Mouse (Mus musculus) midbrain, embryonic 11.5 days (tissue): Measurements from ENCODE around the gene Lin7c. TPM values are rescaled to one million over a fixed set of nuclear protein-coding genes. Genes with fewer than 3 reads are reported as not detected.

Source experiments
- ATAC-seq: fragments of 200-750 bp; cut with Nextera tagmentation; 2 replicates; pipeline ENCODE4 v1.8.0; 2017; ENCODE audit warnings: moderate TSS enrichment, moderate library complexity; ENCODE audit not compliant: low FRiP score
- DNase-seq: peaks from one replicate; pipeline ENCODE4 v3.0.0; 2015; ENCODE audit warnings: low spot score; ENCODE audit errors: missing footprints
- H3K27ac ChIP-seq: fragments of 300-500 bp; sonication (generic); 2 replicates; pipeline ENCODE4 v1.5.1; 2014; ENCODE audit warnings: low read depth, low read length
- H3K27me3 ChIP-seq: fragments of 300-500 bp; sonication (generic); 2 replicates; pipeline ENCODE4 v1.6.1; 2014; ENCODE audit warnings: mild to moderate bottlenecking, low read length, moderate library complexity, mixed read lengths; ENCODE audit not compliant: control insufficient read depth, insufficient read depth
- H3K36me3 ChIP-seq: fragments of 300-500 bp; sonication (generic); 2 replicates; pipeline ENCODE4 v1.6.1; 2014; ENCODE audit warnings: mild to moderate bottlenecking, low read length, moderate library complexity, mixed read lengths; ENCODE audit not compliant: control insufficient read depth, insufficient read depth
- H3K4me1 ChIP-seq: fragments of 300-500 bp; sonication (generic); 2 replicates; pipeline ENCODE4 v1.6.1; 2014; ENCODE audit warnings: low read length; ENCODE audit not compliant: control insufficient read depth, insufficient read depth
- H3K4me2 ChIP-seq: fragments of 300-500 bp; sonication (generic); 2 replicates; pipeline ENCODE4 v1.6.1; 2014; ENCODE audit warnings: mild to moderate bottlenecking, moderate library complexity
- H3K4me3 ChIP-seq: fragments of 300-500 bp; sonication (generic); 2 replicates; pipeline ENCODE4 v1.5.1; 2014; ENCODE audit warnings: low read depth, low read length
- H3K9ac ChIP-seq: fragments of 300-500 bp; sonication (generic); 2 replicates; pipeline ENCODE4 v1.6.1; 2014; ENCODE audit warnings: low read length
- H3K9me3 ChIP-seq: fragments of 300-500 bp; sonication (generic); 2 replicates; pipeline ENCODE4 v1.6.1; 2016; ENCODE audit warnings: low read length; ENCODE audit not compliant: control insufficient read depth
- WGBS: fragments of 180-500 bp; shearing (Covaris S2); extraction: QIAGEN DNeasy Blood & Tissue Kit; methylation state at CpG from one replicate; pipeline ENCODE4 v1.1.7; 2014; 5-methylcytosine and 5-hydroxymethylcytosine counted together
- polyA plus RNA-seq: library from polyadenylated mRNA; unstranded; fragments of >200 nt; fragmentation: Nextera tagmentation; extraction: Ambion mirVana; gene quantifications from 2 replicates; pipeline ENCODE4 v1.2.1, GENCODE M21; 2014

The Lin7c gene
- polyA plus RNA-seq, 1 experiment from 2014 or later, result 145 TPM

GRCm38 (mm10) chr2:109881625-109882024 lies 9.0 kb upstream of the Lin7c start:
- Histone ChIP-seq H3K36me3 (no peaks in the 10 kb centered on the region), H3K4me1 (no peaks in the 10 kb centered on the region), H3K27me3 (no peaks in the 10 kb centered on the region), H3K4me3 (no peak overlapping the region), H3K4me2 (no peak overlapping the region), H3K9me3 (no peaks in the 10 kb centered on the region), H3K27ac (no peak overlapping the region), H3K9ac (no peak overlapping the region)
- DNase-seq (no peak), ATAC-seq (no peak)
- WGBS, result 60% methylated on average over 1 of the region's 1 CpGs

- Histone ChIP-seq H3K4me3 (no peak overlapping the region), H3K27me3 (no peaks in the 10 kb centered on the region), H3K9ac (no peak overlapping the region), H3K36me3 (no peaks in the 10 kb centered on the region), H3K9me3 (no peaks in the 10 kb centered on the region), H3K4me1 (no peaks in the 10 kb centered on the region), H3K4me2 (no peak overlapping the region), H3K27ac (no peak overlapping the region)
- ATAC-seq (no peak), DNase-seq (no peak)
- WGBS, result 80% methylated on average over 4 of the region's 4 CpGs
These were observed 6.5 kb upstream of the Lin7c start for GRCm38 (mm10) chr2:109884106-109884505.

- no peak overlapping the region for H3K9ac ChIP-seq
- no peaks in the 10 kb centered on the region for H3K4me1 ChIP-seq
- DNase-seq (no peak), ATAC-seq (no peak)
- no peak overlapping the region for H3K27ac ChIP-seq
- H3K27me3 ChIP-seq, result no peaks in the 10 kb centered on the region
- no peaks in the 10 kb centered on the region for H3K36me3 ChIP-seq
- WGBS, result 68% methylated on average over 4 of the region's 4 CpGs
- no peaks in the 10 kb centered on the region for H3K9me3 ChIP-seq
- H3K4me2 ChIP-seq, result no peak overlapping the region
- H3K4me3 ChIP-seq, result no peak overlapping the region
These were observed 6.1 kb upstream of the Lin7c start for GRCm38 (mm10) chr2:109884507-109884906.

GRCm38 (mm10) chr2:109890068-109890467 lies 585 bp upstream of the Lin7c start:
- Histone ChIP-seq H3K4me2 (peak overlapping the region; percentile 41), H3K36me3 (peaks cover 2% of the 10 kb centered on the region; the same call in 1 of the 2 replicates), H3K9me3 (no peaks in the 10 kb centered on the region), H3K4me3 (peak overlapping the region; percentile 96), H3K27ac (no peak overlapping the region), H3K27me3 (no peaks in the 10 kb centered on the region), H3K4me1 (peaks cover 10% of the 10 kb centered on the region), H3K9ac (peak overlapping the region; percentile 98)
- WGBS, result 36% methylated on average over 4 of the region's 4 CpGs
- ATAC-seq (no peak), DNase-seq (no peak)

GRCm38 (mm10) chr2:109891031-109891430 lies 378 bp downstream of the Lin7c start:
- WGBS, result under 1% methylated on average over 33 of the region's 34 CpGs
- H3K36me3 ChIP-seq, result peaks cover 8% of the 10 kb centered on the region; the same call in 1 of the 2 replicates

GRCm38 (mm10) chr2:109891471-109891870 lies 818 bp downstream of the Lin7c start:
- 21% methylated on average over 4 of the region's 4 CpGs for WGBS
- peak overlapping the region; percentile 78 for H3K4me2 ChIP-seq
- ATAC-seq (no peak), DNase-seq (peak; percentile 91)
- H3K9me3 ChIP-seq, result no peaks in the 10 kb centered on the region
- no peaks in the 10 kb centered on the region for H3K27me3 ChIP-seq
- no peak overlapping the region for H3K27ac ChIP-seq
- peaks cover 10% of the 10 kb centered on the region; the same call in 1 of the 2 replicates for H3K36me3 ChIP-seq
- peak overlapping the region; percentile 98 for H3K9ac ChIP-seq
- H3K4me1 ChIP-seq, result peaks cover 10% of the 10 kb centered on the region
- peak overlapping the region; percentile 96 for H3K4me3 ChIP-seq

More at GRCm38 (mm10) chr2:109891031-109891430, 378 bp downstream of the Lin7c start:
- H3K27me3 ChIP-seq, result no peaks in the 10 kb centered on the region
- H3K4me2 ChIP-seq, result peak overlapping the region; percentile 78
- no peaks in the 10 kb centered on the region for H3K9me3 ChIP-seq
- peak overlapping the region; percentile 68 for H3K27ac ChIP-seq
- peaks cover 10% of the 10 kb centered on the region for H3K4me1 ChIP-seq
- peak; percentile 85 for ATAC-seq
- DNase-seq, result peak; percentile 96
- H3K9ac ChIP-seq, result peak overlapping the region; percentile 98
- peak overlapping the region; percentile 96 for H3K4me3 ChIP-seq

- H3K9ac ChIP-seq, result no peak overlapping the region
- ATAC-seq (no peak), DNase-seq (no peak)
- peaks cover 16% of the 10 kb centered on the region; the same call in 1 of the 2 replicates for H3K36me3 ChIP-seq
- WGBS, result 86% methylated on average over 7 of the region's 7 CpGs
- no peaks in the 10 kb centered on the region for H3K27me3 ChIP-seq
- H3K4me3 ChIP-seq, result no peak overlapping the region
- no peaks in the 10 kb centered on the region for H3K9me3 ChIP-seq
- H3K27ac ChIP-seq, result no peak overlapping the region
- no peak overlapping the region for H3K4me2 ChIP-seq
- peaks cover 10% of the 10 kb centered on the region for H3K4me1 ChIP-seq
These were observed 5.7 kb downstream of the Lin7c start for GRCm38 (mm10) chr2:109896311-109896710.

GRCm38 (mm10) chr2:109902869-109903268 lies 12.2 kb downstream of the Lin7c start:
- Histone ChIP-seq H3K4me3 (no peak overlapping the region), H3K9ac (no peak overlapping the region), H3K4me2 (no peak overlapping the region), H3K9me3 (no peaks in the 10 kb centered on the region), H3K27me3 (no peaks in the 10 kb centered on the region), H3K4me1 (no peaks in the 10 kb centered on the region), H3K36me3 (peaks cover 3% of the 10 kb centered on the region; the same call in 1 of the 2 replicates), H3K27ac (no peak overlapping the region)
- ATAC-seq, result peak; percentile 18; the same call in 1 of the 2 replicates
- peak; percentile 73 for DNase-seq
- WGBS, result 78% methylated on average over 7 of the region's 7 CpGs

- Histone ChIP-seq H3K27ac (no peak overlapping the region), H3K4me1 (no peaks in the 10 kb centered on the region), H3K4me3 (no peak overlapping the region), H3K36me3 (peaks cover 3% of the 10 kb centered on the region; the same call in 1 of the 2 replicates), H3K9me3 (no peaks in the 10 kb centered on the region), H3K27me3 (no peaks in the 10 kb centered on the region), H3K4me2 (no peak overlapping the region), H3K9ac (no peak overlapping the region)
- ATAC-seq (peak; percentile 76), DNase-seq (peak; percentile 99)
- WGBS, result under 1% methylated on average over 7 of the region's 7 CpGs
These were observed 13.6 kb downstream of the Lin7c start for GRCm38 (mm10) chr2:109904171-109904821.
